Mouse (Mus musculus) MEL (cell line): ENCODE results near the gene Trim13. TPM values are rescaled to one million over a fixed set of nuclear protein-coding genes. Genes with fewer than 3 reads are reported as not detected.

Source experiments
- polyA plus RNA-seq, 2 experiments: library from polyadenylated mRNA; stranded (reverse) in 1 of 2; unstranded in 1 of 2; fragments of >175 nt in 1 of 2; fragments of >200 nt in 1 of 2; gene quantifications; 2 replicates each; pipeline versions ENCODE4 v1.2.1 to v1.2.4; 2012; ENCODE audit warnings: low replicate concordance in 2 of 2, low read depth in 1 of 2; ENCODE audit not compliant: insufficient read length in 2 of 2, insufficient read depth in 1 of 2, missing spikeins in 1 of 2
- total RNA-seq: library from RNA; depleted of rRNA; stranded (reverse); fragments of 300-350 nt; gene quantifications from 2 replicates; pipeline ENCODE4 v1.2.3, GENCODE M21; 2012; rRNA removed

Gene Trim13
- total and polyA plus RNA-seq, 3 experiments, result 4.8 to 5.4 TPM; not detected in 1

Other genes starting within 250 kb of the Trim13 start
- 1.0 and 1.2 TPM in 2 replicates for gene Ebpl, start 237.8 kb upstream of the Trim13 start, total RNA-seq
- 10 to 100 TPM in 1 of 2 experiments, 1 to 10 TPM in 1; 3.4 to 14.3 TPM for gene Ebpl, start 237.8 kb upstream of the Trim13 start, polyA plus RNA-seq
- 22.7 and 24.3 TPM in 2 replicates for gene Kpna3, start 158.4 kb upstream of the Trim13 start, total RNA-seq
- 100 to 1,000 TPM in 1 of 2 experiments, 10 to 100 TPM in 1; 51.3 to 309 TPM for gene Kpna3, start 158.4 kb upstream of the Trim13 start, polyA plus RNA-seq
- 16.4 and 18.5 TPM in 2 replicates for gene Spryd7, start 41.4 kb upstream of the Trim13 start, total RNA-seq
- gene Spryd7, start 41.4 kb upstream of the Trim13 start, polyA plus RNA-seq, result 10 to 100 TPM in 1 of 2 experiments, not detected in 1; 14.3 TPM
- gene Kcnrg, start 9.2 kb downstream of the Trim13 start, total RNA-seq, result 0.04 TPM in 1 of 2 replicates, not detected in the other
- gene Kcnrg, start 9.2 kb downstream of the Trim13 start, polyA plus RNA-seq, result under 1 TPM in 1 of 2 experiments, not detected in 1; 0.15 TPM